Mouse (Mus musculus) G1E (cell line): Measurements from ENCODE around the gene Prickle1.

Experiments used
- CTCF ChIP-seq: IDR thresholded peaks from 2 replicates; pipeline ENCODE4 v1.5.1; 2012; ENCODE audit warnings: low read depth, low read length, inconsistent platforms, mixed read lengths
- GATA1 ChIP-seq: IDR thresholded peaks from 2 replicates; pipeline ENCODE4 v1.6.1; 2012; ENCODE audit warnings: borderline replicate concordance, low read length, inconsistent platforms, mixed read lengths
- GATA2 ChIP-seq: IDR thresholded peaks from 2 replicates; pipeline ENCODE4 v1.6.1; 2012; ENCODE audit warnings: low read depth, low read length, inconsistent platforms, borderline replicate concordance
- POLR2AphosphoS5 ChIP-seq: IDR thresholded peaks from 2 replicates; pipeline ENCODE4 v1.6.1; 2012; ENCODE audit warnings: low read depth, low read length, inconsistent platforms; ENCODE audit not compliant: insufficient replicate concordance
- TAL1 ChIP-seq: conservative IDR thresholded peaks from 2 replicates; pipeline ENCODE4 v1.6.1; 2012; ENCODE audit warnings: low read depth, low read length, inconsistent platforms, mixed read lengths

- TF ChIP-seq CTCF (no peak), POLR2AphosphoS5 (no peak), GATA1 (no peak), TAL1 (no peak), GATA2 (no peak)
Measured at GRCm38 (mm10) chr15:93548297-93548696, 47.4 kb downstream of the Prickle1 start.
